Mouse (Mus musculus) CD4-positive naive resting alpha-beta T cell, adult 76 days (primary cell): ENCODE results near the gene Acvr1b. TPM values are rescaled to one million over a fixed set of nuclear protein-coding genes. Genes with fewer than 3 reads are reported as not detected.

Experiments used
- total RNA-seq: library from RNA; stranded (reverse); gene quantifications from one replicate; pipeline ENCODE4 v1.2.4, GENCODE M21; 2023

Gene Acvr1b
- total RNA-seq, result 31.3 TPM

DNA sequence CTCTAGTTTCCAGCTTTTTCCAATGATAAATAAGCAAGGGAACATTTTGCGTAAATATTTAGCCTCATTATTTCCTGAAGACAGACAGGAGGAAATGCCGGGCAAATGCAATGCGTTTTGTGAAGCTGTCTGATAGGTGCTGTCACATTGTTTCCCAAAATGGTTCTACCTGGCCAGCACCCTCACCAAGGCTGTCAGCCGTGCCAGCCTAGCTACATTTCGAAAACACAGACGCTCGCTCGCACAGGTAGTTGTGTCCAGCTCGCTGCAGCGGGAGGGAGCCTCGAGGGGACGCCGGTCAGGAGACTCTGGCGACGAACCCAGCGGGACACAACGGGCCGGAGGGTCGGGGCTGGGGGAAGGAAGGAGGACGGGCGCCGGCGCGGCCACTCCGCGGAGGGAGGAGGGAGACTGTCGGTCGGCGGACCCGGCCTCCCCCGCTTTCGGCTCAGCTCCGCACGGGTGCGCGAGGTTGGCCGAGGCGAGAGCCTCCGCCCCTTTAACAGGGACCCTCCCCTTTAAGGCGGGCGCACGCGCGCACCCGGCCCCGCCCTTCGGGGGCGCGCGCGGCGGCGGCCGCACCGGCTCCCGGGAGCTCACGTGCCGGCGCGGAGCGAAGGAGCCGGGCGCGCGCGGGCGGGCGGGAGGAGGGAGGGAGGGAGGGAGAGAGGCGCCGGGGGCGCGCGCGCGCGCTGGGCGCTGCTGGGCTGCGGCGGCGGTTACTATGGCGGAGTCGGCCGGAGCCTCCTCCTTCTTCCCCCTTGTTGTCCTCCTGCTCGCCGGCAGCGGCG, at the start of gene Acvr1b:
Gene Acvr1b (plus strand): TSS at position 647 of the 791 bp plus-strand sequence.

DNA sequence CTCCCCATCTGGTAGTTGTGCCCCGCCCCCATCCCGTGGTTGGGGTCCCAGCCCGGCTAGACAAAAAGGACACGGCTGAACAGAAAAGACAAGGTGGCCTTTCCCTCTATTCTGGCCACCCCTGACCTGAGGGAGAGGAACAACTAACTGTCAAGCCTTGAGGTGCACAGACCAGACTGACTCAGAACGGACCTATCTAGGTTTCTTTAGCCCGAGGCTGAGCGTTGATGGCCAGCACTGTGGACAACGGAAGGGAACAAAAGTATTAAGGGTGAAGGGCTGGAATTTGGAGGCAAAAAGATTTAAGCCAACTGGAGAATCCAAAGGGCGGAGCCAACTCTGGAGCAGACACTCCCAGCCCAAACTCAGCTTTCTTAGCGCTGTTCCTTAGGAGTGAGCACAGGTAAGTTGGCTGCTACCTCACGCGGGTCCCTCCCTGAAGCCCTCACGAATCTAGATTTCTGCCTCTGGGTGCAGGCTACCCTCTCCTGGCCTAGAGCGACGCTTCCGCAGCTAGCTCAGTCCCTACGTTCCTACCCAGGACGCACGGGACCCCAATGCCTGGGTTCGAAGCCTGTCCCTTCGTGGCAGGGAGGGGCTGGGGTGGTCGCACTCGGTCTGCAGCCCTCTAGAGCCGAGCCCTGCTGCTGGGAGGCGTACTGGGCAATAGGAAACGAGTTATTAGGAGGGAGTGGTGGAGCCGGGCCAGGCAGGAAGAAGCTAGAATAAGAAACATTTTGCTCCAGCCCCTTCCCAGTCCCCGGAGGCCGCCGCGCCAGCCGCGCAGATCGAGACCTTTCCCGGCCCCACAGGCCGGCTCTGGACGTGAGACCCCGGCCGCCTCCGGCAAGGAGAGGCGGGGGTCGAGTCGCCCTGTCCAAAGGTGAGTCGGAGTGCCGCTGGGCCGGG, 45.4 kb upstream of the Acvr1b start, which contains the start of gene Acvrl1:
Gene Acvrl1 (plus strand): TSS at position 342 of the 909 bp plus-strand sequence.

DNA sequence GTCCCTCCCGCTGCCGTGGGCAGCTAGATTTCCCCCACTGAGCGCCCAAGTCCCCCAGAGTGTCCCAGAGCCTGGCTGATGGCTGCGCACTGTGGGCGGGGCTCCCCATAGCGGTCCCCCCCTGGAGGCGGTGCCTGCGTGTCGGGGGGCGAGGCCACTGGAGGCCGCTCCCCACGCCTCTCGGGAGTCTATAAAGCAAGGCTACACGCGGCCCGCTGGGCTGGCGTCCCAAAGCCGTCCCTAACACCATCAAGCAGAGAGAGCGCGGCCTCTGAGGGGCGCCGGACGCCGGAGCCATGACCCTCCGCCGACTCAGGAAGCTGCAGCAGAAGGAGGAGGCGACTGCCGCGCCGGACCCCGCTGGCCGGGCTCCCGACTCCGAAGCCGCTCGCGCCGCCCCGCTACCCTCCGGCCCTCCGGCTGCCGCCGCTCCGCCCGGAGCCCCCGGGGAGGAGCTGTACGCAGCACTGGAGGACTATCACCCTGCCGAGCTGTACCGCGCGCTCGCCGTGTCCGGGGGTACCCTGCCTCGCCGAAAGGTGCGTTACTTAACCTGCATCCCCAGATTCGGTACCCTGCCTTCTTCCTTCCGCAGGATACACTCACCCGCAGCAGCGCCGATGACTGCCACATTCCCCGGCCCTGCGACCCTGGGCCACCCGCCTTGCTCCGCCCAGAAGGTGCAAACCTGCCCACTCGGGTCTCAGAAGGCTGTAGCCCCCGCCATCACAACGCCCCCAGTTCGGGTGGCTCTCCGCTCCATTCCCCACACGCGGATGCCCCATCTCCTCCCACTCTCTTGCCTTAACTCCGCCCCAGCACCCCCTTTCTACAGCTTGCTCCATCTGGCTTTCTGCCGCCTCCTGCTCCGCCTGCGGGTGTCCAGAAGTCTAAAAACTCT, 50.4 kb downstream of the Acvr1b start, which contains the start of gene Grasp:
Gene Grasp (plus strand): TSS at position 183 of the 901 bp plus-strand sequence.

DNA sequence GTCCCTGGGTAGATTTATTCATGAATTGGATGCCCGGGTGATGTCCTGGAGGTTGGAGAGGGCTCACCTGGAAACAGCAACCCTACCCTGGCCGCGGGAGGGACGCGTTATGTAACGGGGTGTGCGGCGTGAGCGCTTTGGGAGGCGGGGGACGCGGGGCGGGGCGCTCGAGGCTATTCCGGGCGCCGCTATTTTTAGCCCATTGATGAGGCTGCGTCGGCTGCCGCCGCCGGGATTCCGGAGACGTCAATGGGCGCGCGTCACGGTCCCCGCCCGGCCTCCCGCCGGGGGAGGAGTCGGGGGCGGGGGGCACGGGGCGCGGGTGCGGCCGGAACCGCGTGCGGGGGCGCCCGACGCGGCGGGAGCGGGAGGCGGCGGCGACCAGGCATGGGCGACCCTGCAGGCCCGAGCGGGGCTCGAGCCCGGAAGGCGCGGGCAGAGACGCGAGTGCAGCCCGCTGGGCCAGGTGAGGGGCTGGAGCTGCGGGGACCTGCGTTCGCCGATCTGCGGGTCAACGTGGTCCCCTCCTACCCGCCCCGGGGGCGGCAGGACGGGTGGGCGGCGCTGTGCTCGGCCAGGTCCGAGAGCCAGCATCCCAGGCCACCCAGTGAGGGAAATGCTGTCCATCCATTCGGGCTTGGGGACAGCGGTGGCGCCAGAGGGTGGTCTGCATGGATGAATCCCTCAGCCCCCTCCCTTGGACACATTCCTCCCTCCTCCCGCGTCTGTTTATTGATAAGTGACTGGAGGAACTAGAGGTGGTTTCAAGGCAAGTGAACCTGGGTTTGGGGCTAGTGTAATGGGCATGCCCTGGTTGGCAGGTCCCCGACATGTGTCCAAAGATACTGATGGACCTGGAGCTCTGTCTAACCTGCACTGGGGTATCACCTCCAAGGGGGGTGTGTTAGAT, 80.3 kb downstream of the Acvr1b start, which contains the start of gene Nr4a1:
Gene Nr4a1 (plus strand): TSS at position 384 of the 910 bp plus-strand sequence.

Other genes starting within 250 kb of the Acvr1b start
- not detected for gene Gm47841, start 126.7 kb upstream of the Acvr1b start, total RNA-seq
- not detected for gene Fignl2, start 95.5 kb upstream of the Acvr1b start, total RNA-seq
- not detected for gene Ankrd33, start 58.3 kb upstream of the Acvr1b start, total RNA-seq
- 20.9 TPM for gene Acvrl1, start 45.5 kb upstream of the Acvr1b start, total RNA-seq
- gene Grasp, start 50.1 kb downstream of the Acvr1b start, total RNA-seq, result 14.9 TPM
- gene Nr4a1, start 80.2 kb downstream of the Acvr1b start, total RNA-seq, result 353 TPM
- 72.6 TPM for gene Atg101, start 110.2 kb downstream of the Acvr1b start, total RNA-seq
- gene 6030408B16Rik, start 119.1 kb downstream of the Acvr1b start, total RNA-seq, result 1.2 TPM
- 1.6 TPM for gene Krt80, start 196.1 kb downstream of the Acvr1b start, total RNA-seq
- not detected for gene Krt7, start 237.0 kb downstream of the Acvr1b start, total RNA-seq